Mouse (Mus musculus): ENCODE measurements at regions not wholly inside any gene's neighbourhood (a gene's known extent, or its start where the extent isn't known, plus 50 kb on each side); places are given as distances from the start of the nearest gene placed in this dataset.

GRCm38 (mm10) chr4:70844742-70845141 is 309.9 kb upstream of the Megf9 start:
- H3K27me3 ChIP-seq (replicated peaks) = no peaks in the 10 kb centered on the region
- DNase-seq (ENCODE audit: extremely low read depth) = no peak
- H3K4me3 ChIP-seq (replicated peaks in 1 of 3; ENCODE audit: low read depth in 2 of 3, low read length in 2 of 3, poor library complexity in 1 of 3) = no peak overlapping the region
- no peaks in the 10 kb centered on the region for H3K36me3 ChIP-seq (replicated peaks in 1 of 2; ENCODE audit: control insufficient read depth in 1 of 2, insufficient read depth in 1 of 2, low read length in 1 of 2)
- H3K79me2 ChIP-seq (replicated peaks; ENCODE audit: control insufficient read depth, extremely low read depth, insufficient read depth, poor library complexity, severe bottlenecking) = no peaks in the 10 kb centered on the region
- H3K9ac ChIP-seq (ENCODE audit: insufficient read depth, low read depth) = no peak overlapping the region
- H3K9me3 ChIP-seq (replicated peaks; ENCODE audit: low read length) = peaks cover 24% of the 10 kb centered on the region
- no peak for TF ChIP-seq USF1 (IDR thresholded peaks at IDR 0.05; ENCODE audit: low read depth, low read length)
- no peak for TF ChIP-seq KAT2A (IDR thresholded peaks at IDR 0.05; ENCODE audit: insufficient replicate concordance, low read length)
- no peak for TF ChIP-seq BHLHE40 (IDR thresholded peaks at IDR 0.05; ENCODE audit: low read depth, low read length)
- no peak for TF ChIP-seq NELFE (IDR thresholded peaks at IDR 0.05; ENCODE audit: low read depth, low read length)
- no peak for TF ChIP-seq IRF4 (IDR thresholded peaks at IDR 0.05; ENCODE audit: low read depth, low read length)
- TF ChIP-seq SIN3A (IDR thresholded peaks at IDR 0.05; ENCODE audit: low read length) = no peak
- TF ChIP-seq MYC (IDR thresholded peaks at IDR 0.05; ENCODE audit: low read depth, low read length) = no peak
- TF ChIP-seq MAZ (IDR thresholded peaks at IDR 0.05; ENCODE audit: low read depth, low read length) = no peak
- TF ChIP-seq CHD1 (IDR thresholded peaks at IDR 0.05; ENCODE audit: low read depth, low read length) = no peak
- no peak for TF ChIP-seq JUN (IDR thresholded peaks at IDR 0.05; ENCODE audit: insufficient read depth, low read depth, low read length)
- TF ChIP-seq CHD2 (IDR thresholded peaks at IDR 0.05; ENCODE audit: low read length) = no peak
- TF ChIP-seq ZMIZ1 (IDR thresholded peaks at IDR 0.05; ENCODE audit: low read depth, low read length) = no peak
- no peak for TF ChIP-seq RCOR1 (conservative IDR thresholded peaks at IDR 0.05; ENCODE audit: low read depth, low read length)
- TF ChIP-seq GABPA (IDR thresholded peaks at IDR 0.05; ENCODE audit: insufficient replicate concordance, low read depth, low read length) = no peak
- TF ChIP-seq E2F4 (IDR thresholded peaks at IDR 0.05; ENCODE audit: insufficient replicate concordance, low read depth, low read length) = no peak
- TF ChIP-seq TBP (conservative IDR thresholded peaks at IDR 0.05; ENCODE audit: low read depth, low read length) = no peak
- no peak for TF ChIP-seq ZNF384 (IDR thresholded peaks at IDR 0.05; ENCODE audit: low read depth, low read length)
- no peak for TF ChIP-seq ELF1 (IDR thresholded peaks at IDR 0.05; ENCODE audit: low read depth, low read length)
- no peak for TF ChIP-seq NRF1 (IDR thresholded peaks at IDR 0.05; ENCODE audit: low read depth, low read length)
- no peak for TF ChIP-seq MAX (IDR thresholded peaks at IDR 0.05; ENCODE audit: low read length)
- H3K4me2 ChIP-seq (ENCODE audit: insufficient read depth, low read depth, poor library complexity, severe bottlenecking) = no peak overlapping the region
- dilution Hi-C loops (cut with MboI; ENCODE audit: extremely low pct_ligation_motif_present, extremely low pct_unique_long_range_greater_than_20kb, low sequenced_read_pairs) (no loop called here), in situ Hi-C loops (cut with MboI; ENCODE audit: low pct_ligation_motif_present, low pct_unique_long_range_greater_than_20kb, low sequenced_read_pairs) (no loop called here)
- H3K4me1 ChIP-seq (ENCODE audit: control insufficient read depth in 1 of 2, insufficient read depth in 2 of 2) = no peaks in the 10 kb centered on the region
- no peak overlapping the region for H3K27ac ChIP-seq (ENCODE audit: insufficient read depth, low read depth)

GRCm38 (mm10) chr4:70810956-70811316 is 276.1 kb upstream of the Megf9 start:
- no peaks in the 10 kb centered on the region for H3K36me3 ChIP-seq (replicated peaks in 1 of 2; ENCODE audit: control insufficient read depth in 1 of 2, insufficient read depth in 1 of 2, low read length in 1 of 2)
- dilution Hi-C loops (cut with MboI; ENCODE audit: extremely low pct_ligation_motif_present, extremely low pct_unique_long_range_greater_than_20kb, low sequenced_read_pairs) (no loop called here), in situ Hi-C loops (cut with MboI; ENCODE audit: low pct_ligation_motif_present, low pct_unique_long_range_greater_than_20kb, low sequenced_read_pairs) (no loop called here)
- no peak overlapping the region for H3K27ac ChIP-seq (ENCODE audit: insufficient read depth, low read depth)
- H3K4me3 ChIP-seq (replicated peaks in 1 of 3; ENCODE audit: low read depth in 2 of 3, low read length in 2 of 3, poor library complexity in 1 of 3) = no peak overlapping the region
- DNase-seq (ENCODE audit: extremely low read depth) = no peak
- peaks cover 20% of the 10 kb centered on the region for H3K9me3 ChIP-seq (replicated peaks; ENCODE audit: low read length)
- H3K9ac ChIP-seq (ENCODE audit: insufficient read depth, low read depth) = no peak overlapping the region
- no peaks in the 10 kb centered on the region for H3K27me3 ChIP-seq (replicated peaks)
- TF ChIP-seq POLR2A (IDR thresholded peaks at IDR 0.05; ENCODE audit: low read depth, low read length) (no peak), PAX5 (IDR thresholded peaks at IDR 0.05; ENCODE audit: low read length) (no peak), JUN (IDR thresholded peaks at IDR 0.05; ENCODE audit: insufficient read depth, low read depth, low read length) (no peak), ZC3H11A (IDR thresholded peaks at IDR 0.05; ENCODE audit: low read depth, low read length) (no peak), KAT2A (IDR thresholded peaks at IDR 0.05; ENCODE audit: insufficient replicate concordance, low read length) (no peak), MXI1 (IDR thresholded peaks at IDR 0.05; ENCODE audit: low read depth, low read length) (no peak), TBP (conservative IDR thresholded peaks at IDR 0.05; ENCODE audit: low read depth, low read length) (no peak)
- no peak overlapping the region for H3K4me2 ChIP-seq (ENCODE audit: insufficient read depth, low read depth, poor library complexity, severe bottlenecking)
- no peaks in the 10 kb centered on the region for H3K79me2 ChIP-seq (replicated peaks; ENCODE audit: control insufficient read depth, extremely low read depth, insufficient read depth, poor library complexity, severe bottlenecking)
- no peaks in the 10 kb centered on the region for H3K4me1 ChIP-seq (ENCODE audit: control insufficient read depth in 1 of 2, insufficient read depth in 2 of 2)
